Mouse (Mus musculus): ENCODE results near the gene Ppia. TPM values are rescaled to one million over a fixed set of nuclear protein-coding genes. Genes with fewer than 3 reads are reported as not detected.
"Not testable (repeated sequence)": the region's sequence is repeated elsewhere in the genome, so short reads cannot be mapped to it uniquely, and the experiment has no call there.

Ppia gene
- 1,000 to 10,000 TPM; 1,693 to 1,728 TPM for total RNA-seq (2021)
- long read RNA-seq, experiment 1, transcript Ppia-202 (5 exons, 1,170 nt): major isoform, 1,229 of 1,269 reads
- long read RNA-seq, experiment 1, transcript Ppia-201 (5 exons, 746 nt): minor isoform, 5 of 1,269 reads
- long read RNA-seq, experiment 1, partial matches to known transcripts: 12 of 1,269 reads
- long read RNA-seq, experiment 1, other reads (novel, unspliced or antisense): 22 of 1,269 reads
- long read RNA-seq, experiment 2, transcript Ppia-202 (5 exons, 1,170 nt): major isoform, 1,091 of 1,135 reads
- long read RNA-seq, experiment 2, partial matches to known transcripts: 15 of 1,135 reads
- long read RNA-seq, experiment 2, other reads (novel, unspliced or antisense): 23 of 1,135 reads

DNA sequence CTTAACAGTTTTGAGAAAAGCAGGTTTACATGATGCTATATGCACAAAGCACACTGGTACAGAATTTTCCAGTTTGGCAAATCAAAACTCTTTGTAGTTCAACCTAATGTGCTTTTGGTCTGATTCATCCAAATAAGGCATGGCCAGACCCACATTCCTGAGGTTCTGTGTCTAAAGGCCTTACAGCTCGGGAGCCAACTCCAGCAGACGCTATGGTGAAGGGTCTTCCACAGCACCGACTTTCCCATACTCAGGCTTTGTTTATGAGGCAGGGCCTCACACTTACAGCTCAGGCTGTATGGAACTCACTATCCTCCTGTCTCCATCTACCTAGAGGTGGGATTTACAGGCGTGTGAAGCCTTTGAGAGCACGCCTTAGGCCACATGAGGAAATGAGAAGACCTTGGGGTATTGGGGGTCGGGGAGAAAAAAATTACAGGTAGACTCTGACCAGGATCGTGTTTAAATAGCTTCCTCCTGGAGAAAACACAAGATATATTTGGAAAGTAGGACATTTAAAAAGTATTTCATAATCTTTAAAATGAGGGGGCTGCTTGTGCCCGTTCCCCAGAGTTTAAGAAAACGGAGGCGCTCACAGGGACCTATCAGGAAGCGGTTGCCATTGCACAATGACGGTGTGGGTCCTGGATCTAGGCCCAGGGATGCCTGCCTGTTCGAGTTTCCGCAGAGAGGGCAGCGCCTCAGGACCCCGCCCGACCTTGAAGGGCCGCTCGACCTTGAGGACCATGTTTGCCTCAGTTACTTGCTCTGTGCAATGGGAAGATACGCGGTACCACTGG is at the start of gene Ppia:
Gene Ppia, plus strand, starts transcription at position 693 of the 800 bp plus-strand sequence.
- DNase-seq (ENCODE audit: low spot score in 2 of 2): no peak

DNA sequence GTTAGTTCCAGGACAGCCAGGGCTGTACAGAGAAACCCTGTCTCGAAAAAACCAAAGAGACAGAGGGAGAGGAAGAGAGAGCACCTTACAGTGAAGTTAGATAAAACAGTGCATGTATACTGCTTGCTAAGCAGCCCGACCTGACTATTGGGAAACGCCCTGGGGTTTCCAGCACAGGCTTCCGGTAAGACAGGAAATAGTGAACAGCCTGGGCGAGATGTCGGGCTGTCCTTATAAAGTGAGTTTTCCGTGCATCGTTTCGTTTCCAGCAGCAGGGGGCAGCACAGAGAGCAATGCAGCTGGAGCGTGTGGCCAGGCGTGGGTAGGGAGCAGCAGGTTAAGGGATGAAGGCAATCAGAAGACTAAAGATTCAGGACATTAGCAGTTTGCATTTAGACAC is 49.4 kb upstream of the Ppia start:
- DNase-seq (ENCODE audit: low spot score in 2 of 2): peak in 1 of 2 experiments; percentile 44

DNA sequence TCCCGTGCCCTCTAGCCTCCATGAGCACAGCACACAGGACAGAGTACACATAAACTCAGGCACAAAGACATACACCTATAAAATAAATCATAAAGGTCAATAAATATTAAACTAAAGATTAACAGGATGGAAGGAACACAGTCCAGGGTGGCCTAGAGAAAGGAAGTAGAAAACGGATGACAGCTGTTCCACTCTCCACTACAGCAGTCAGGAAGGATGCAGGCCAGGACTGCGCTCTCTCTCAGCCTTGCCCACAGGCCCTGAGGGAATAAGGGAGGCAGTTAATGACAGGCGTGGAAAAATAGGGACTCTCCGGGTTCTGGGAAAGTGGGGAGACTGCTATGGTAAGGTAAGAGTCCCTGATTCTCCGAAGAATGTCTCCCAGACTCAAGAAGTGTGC is 48.8 kb upstream of the Ppia start:
- DNase-seq (ENCODE audit: low spot score in 2 of 2): no peak

DNA sequence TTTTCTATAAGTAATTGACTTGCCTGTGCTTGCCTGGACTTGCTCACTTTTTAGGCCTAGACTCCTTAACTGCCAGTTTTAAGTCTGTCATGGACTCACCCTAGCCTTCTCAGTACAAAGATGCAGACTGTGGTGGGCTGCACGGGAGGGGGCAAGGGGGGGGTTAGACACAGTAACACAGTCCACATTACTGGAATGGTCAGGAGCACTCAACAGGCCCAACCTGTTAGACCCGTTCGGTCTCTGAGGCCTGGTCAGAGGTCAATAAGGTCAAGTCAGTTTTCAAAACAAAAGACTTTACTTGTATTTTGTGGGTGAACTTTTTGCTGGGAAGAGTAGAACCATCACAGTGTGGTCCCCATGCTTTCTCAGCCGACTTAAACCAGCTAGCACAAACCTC is 48.1 kb upstream of the Ppia start:
- DNase-seq (ENCODE audit: low spot score in 2 of 2): no peak

DNA sequence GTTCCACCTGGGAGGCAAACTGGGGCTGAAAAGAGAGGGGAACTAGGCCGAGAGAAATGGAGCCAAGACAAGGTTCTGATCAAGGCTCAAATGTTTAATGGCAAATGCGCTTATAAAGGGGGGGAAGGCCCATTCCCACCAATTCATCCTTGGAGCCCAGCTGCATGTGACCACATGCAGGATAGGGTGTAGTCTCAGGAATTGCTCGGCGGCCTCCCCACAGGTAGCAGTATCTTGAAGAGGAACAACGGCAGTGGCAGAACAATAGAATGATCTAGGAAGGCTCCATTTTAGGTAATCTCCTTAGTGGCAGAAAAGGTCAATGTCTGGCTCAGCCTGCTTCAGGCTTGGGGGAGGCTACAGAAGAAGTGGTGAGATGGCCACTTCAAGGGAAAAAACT is 47.3 kb upstream of the Ppia start:
- DNase-seq (ENCODE audit: low spot score in 2 of 2): not testable (repeated sequence)

DNA sequence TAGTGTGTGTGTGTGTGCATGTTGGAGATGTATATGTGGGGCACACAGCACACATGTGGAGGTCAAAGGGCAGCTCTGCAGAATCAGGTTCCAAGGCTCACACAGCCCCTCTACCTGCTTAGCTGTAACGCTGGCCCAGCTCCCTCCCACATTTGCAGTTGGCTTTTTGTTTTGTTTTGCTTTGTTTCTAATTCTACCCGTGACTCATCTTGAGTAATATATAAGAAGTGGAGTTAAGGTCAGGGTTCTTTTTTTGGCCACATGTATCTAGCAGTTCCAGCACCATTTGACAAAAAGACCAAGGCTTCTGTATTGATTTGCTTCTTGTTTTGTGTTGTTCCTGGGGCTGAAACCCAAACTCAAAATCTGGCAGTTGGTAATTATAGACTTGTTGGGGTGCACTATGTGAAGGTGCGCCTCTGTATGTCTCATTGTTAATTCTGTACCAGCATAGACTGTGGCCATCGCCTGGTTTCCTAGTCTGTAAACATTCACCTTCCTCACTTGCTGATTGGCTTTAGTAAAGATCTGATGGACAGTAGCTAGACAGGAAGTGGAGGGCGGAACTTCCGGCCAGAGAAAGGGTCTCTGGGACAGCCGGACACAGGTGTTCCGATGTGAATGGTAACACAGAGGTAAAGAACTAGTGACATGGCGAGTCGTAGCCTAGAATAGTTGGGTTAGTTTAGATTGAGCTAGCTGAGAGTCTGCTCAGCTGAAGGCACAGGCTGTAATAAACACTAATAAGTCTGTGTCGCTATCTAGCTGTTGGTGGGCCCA is 43.7 kb upstream of the Ppia start:
- DNase-seq (ENCODE audit: low spot score in 2 of 2): no peak

GRCm38 (mm10) chr11:6372784-6373183 is 42.5 kb upstream of the Ppia start:
- DNase-seq (ENCODE audit: low spot score in 2 of 2): no peak

DNA sequence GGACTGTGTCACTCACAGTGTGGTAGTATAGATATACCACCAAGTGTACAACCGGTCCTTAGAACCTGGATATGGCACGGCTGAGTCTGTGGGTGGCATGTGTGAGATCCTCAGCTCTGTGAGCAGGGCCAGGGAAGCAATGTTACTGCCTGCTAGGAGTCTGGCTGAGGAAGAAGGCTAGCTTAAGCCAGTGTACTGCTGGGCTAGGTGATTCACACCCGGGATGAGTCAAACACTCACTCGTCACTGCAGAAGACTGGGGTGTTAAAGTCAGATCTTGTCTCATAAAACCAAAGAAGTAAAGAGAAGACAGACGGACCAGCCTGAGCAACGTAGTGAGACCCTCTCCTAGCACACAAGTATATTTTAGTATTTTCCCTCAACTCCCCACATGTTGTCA is 34.3 kb upstream of the Ppia start:
- no peak for DNase-seq (ENCODE audit: low spot score in 2 of 2)

DNA sequence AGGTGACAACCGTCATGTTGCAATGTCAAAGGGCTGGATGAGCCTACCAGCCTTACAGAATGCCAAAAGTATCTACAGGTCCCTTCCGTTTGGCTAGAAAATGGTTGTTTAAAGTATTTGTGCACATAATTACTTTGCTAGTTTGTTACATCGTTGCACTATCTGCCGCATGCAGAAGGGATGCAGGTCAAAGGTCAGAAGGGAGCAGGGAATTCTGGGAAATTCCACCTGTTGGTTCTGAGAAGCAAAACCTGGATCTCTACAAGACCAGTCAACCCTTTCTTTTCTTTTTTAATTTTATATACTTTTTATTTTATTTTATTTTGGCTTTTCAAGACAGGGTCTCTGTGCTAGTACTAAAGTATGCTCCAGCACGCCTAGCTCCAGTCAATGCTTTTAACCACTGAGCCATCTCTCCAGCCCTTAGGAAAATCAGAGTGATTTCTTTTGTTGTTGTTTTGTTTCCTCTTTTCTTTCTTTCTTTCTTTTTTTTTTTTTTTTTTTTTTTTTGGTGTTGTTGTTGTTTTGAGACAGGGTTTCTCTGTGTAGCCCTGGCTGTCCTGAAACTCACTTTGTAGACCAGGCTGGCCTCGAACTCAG is 27.0 kb upstream of the Ppia start:
- DNase-seq (ENCODE audit: low spot score in 2 of 2): no peak

GRCm38 (mm10) chr11:6388726-6389413 is 26.4 kb upstream of the Ppia start, which contains the start of gene Zmiz2:
Zmiz2 (plus strand) TSS chr11:6389074.
- peak; percentile 86 to 88 for DNase-seq (ENCODE audit: low spot score in 2 of 2)

- no peak for DNase-seq (ENCODE audit: low spot score in 2 of 2)
These were observed 25.7 kb upstream of the Ppia start for GRCm38 (mm10) chr11:6389483-6389921.

- DNase-seq (ENCODE audit: low spot score in 2 of 2): no peak
These were observed 24.7 kb upstream of the Ppia start for GRCm38 (mm10) chr11:6390376-6391053.

- no peak for DNase-seq (ENCODE audit: low spot score in 2 of 2)
These were observed 23.5 kb upstream of the Ppia start for GRCm38 (mm10) chr11:6391516-6392276.

- DNase-seq (ENCODE audit: low spot score in 2 of 2): no peak
These were observed 22.4 kb upstream of the Ppia start for GRCm38 (mm10) chr11:6392857-6393256.

- DNase-seq (ENCODE audit: low spot score in 2 of 2): no peak
These were observed 21.4 kb upstream of the Ppia start for GRCm38 (mm10) chr11:6393866-6394265.

DNA sequence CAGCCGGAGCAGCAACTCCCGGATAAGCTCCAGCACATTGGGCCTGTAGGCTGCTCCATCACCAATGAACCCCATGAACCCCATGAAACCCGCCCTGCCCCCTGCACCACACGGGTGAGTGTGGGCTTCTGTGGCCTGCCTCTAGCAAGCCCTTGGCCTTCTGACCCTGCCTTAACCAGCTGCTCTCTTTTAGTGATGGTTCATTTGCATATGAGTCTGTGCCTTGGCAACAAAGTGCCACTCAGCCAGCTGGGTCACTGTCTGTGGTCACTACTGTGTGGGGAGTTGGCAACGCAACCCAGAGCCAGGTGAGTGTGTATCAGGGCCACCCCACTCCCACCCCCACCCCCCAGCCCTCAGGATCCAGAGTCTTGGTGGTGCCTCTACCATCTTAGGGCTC is 19.7 kb upstream of the Ppia start:
- no peak for DNase-seq (ENCODE audit: low spot score in 2 of 2)

- no peak for DNase-seq (ENCODE audit: low spot score in 2 of 2)
These were observed 17.1 kb upstream of the Ppia start for GRCm38 (mm10) chr11:6398141-6398540.

DNA sequence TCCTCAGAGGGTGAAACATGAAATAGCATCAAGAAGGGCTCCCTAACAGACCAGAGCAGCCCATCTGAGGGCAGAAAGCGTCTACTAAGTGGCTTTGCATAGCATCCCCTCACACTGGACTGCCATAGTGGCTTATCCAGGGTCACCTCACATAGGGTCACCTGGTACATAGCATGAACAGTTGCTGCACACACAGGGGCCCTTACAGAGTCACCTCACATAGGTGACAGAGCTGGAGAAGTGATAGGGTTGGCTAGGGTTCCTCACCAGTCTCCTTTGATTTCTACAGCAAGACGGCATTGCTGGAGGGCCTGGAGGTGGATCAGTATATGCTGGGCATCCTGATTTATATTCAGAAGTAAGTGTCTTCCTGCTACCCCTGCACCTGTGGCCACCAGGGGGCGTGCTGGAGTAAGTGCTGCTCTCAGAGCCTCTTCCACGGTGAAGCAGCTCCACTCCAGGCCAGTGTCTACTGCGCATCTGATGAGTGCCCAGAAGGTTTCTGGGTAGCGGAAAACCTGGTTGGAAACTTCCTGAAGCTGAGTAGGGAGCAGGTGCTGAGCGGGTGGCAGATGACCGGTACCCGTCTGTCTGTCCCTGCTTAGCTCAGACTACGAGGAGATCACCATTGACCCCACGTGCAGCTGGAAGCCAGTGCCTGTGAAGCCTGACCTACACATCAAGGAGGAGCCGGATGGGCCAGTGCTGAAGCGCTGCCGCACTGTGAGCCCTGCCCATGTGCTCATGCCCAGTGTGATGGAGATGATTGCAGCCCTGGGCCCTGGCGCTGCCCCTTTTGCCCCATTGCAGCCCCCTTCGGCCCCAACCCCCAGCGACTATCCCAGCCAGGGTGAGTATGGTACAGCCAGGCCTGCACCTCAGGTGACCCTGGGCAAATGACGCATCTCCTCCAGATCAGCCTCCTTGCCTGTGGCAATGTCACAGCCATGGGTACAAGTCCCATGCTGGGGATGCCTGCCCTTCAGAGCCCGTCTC is 12.4 kb upstream of the Ppia start:
- peak; percentile 61 to 62 for DNase-seq (ENCODE audit: low spot score in 2 of 2)
